Mouse (Mus musculus) forebrain, embryonic 15.5 days (tissue): ENCODE results near the gene Hoga1. TPM values are rescaled to one million over a fixed set of nuclear protein-coding genes. Genes with fewer than 3 reads are reported as not detected.

ENCODE experiments used
- ATAC-seq: fragments of 200-750 bp; cut with Nextera tagmentation; replicated peaks from 2 replicates; pipeline ENCODE4 v1.8.0; 2017; ENCODE audit warnings: mild to moderate bottlenecking, moderate TSS enrichment, moderate library complexity
- H3K27ac ChIP-seq: fragments of 300-500 bp; sonication (generic); replicated peaks from 2 replicates; pipeline ENCODE4 v1.5.1; 2015; ENCODE audit warnings: mild to moderate bottlenecking, inconsistent platforms
- H3K27me3 ChIP-seq: fragments of 300-500 bp; sonication (generic); 2 replicates; pipeline ENCODE4 v1.6.1; 2015; ENCODE audit warnings: inconsistent platforms
- H3K36me3 ChIP-seq: fragments of 300-500 bp; sonication (generic); 2 replicates; pipeline ENCODE4 v1.6.1; 2015; ENCODE audit warnings: mild to moderate bottlenecking, inconsistent platforms
- H3K4me1 ChIP-seq: fragments of 300-500 bp; sonication (generic); 2 replicates; pipeline ENCODE4 v1.6.1; 2015; ENCODE audit warnings: inconsistent platforms
- H3K4me2 ChIP-seq: fragments of 300-500 bp; sonication (generic); replicated peaks from 2 replicates; pipeline ENCODE4 v1.6.1; 2015; ENCODE audit warnings: mild to moderate bottlenecking, inconsistent platforms
- H3K4me3 ChIP-seq: fragments of 300-500 bp; sonication (generic); 2 replicates; pipeline ENCODE4 v1.5.1; 2015; ENCODE audit warnings: mild to moderate bottlenecking, inconsistent platforms
- H3K9ac ChIP-seq: fragments of 300-500 bp; sonication (generic); replicated peaks from 2 replicates; pipeline ENCODE4 v1.6.1; 2015; ENCODE audit warnings: mild to moderate bottlenecking, inconsistent platforms
- H3K9me3 ChIP-seq: fragments of 300-500 bp; sonication (generic); 2 replicates; pipeline ENCODE4 v1.6.1; 2016; ENCODE audit warnings: inconsistent platforms
- WGBS: fragments of 180-500 bp; shearing (Covaris S2); methylation state at CpG from one replicate; pipeline ENCODE4 v1.1.7; 2015; ENCODE audit warnings: mixed read lengths; 5-methylcytosine and 5-hydroxymethylcytosine counted together
- polyA plus RNA-seq: library from polyadenylated mRNA; unstranded; fragments of >200 nt; fragmentation: Nextera tagmentation; extraction: Ambion mirVana; gene quantifications from 2 replicates; pipeline ENCODE4 v1.2.1, GENCODE M21; 2015

Gene Hoga1
- polyA plus RNA-seq, 1 experiment from 2014 or later = 1.2 TPM

GRCm38 (mm10) chr19:42010436-42010835, 35.0 kb upstream of the Hoga1 start:
- 62% methylated on average over 4 of the region's 4 CpGs for WGBS
- no peak overlapping the region for H3K9ac ChIP-seq
- no peaks in the 10 kb centered on the region for H3K4me1 ChIP-seq
- ATAC-seq = no peak
- no peak overlapping the region for H3K27ac ChIP-seq
- no peak overlapping the region for H3K4me2 ChIP-seq
- H3K9me3 ChIP-seq = no peaks in the 10 kb centered on the region
- H3K4me3 ChIP-seq = no peak overlapping the region
- H3K27me3 ChIP-seq = no peaks in the 10 kb centered on the region
- no peaks in the 10 kb centered on the region for H3K36me3 ChIP-seq

GRCm38 (mm10) chr19:42011123-42011522, 34.3 kb upstream of the Hoga1 start:
- H3K27ac ChIP-seq = no peak overlapping the region
- H3K36me3 ChIP-seq = no peaks in the 10 kb centered on the region
- H3K27me3 ChIP-seq = no peaks in the 10 kb centered on the region
- H3K9me3 ChIP-seq = no peaks in the 10 kb centered on the region
- H3K9ac ChIP-seq = no peak overlapping the region
- WGBS = 80% methylated on average over 7 of the region's 7 CpGs
- H3K4me3 ChIP-seq = no peak overlapping the region
- no peaks in the 10 kb centered on the region for H3K4me1 ChIP-seq
- no peak overlapping the region for H3K4me2 ChIP-seq
- no peak for ATAC-seq

- no peak overlapping the region for H3K9ac ChIP-seq
- ATAC-seq = no peak
- H3K4me3 ChIP-seq = no peak overlapping the region
- no peaks in the 10 kb centered on the region for H3K27me3 ChIP-seq
- H3K36me3 ChIP-seq = no peaks in the 10 kb centered on the region
- H3K4me2 ChIP-seq = no peak overlapping the region
- 0 out of 2 replicates have a peak, but pooled peaks cover 9% of the 10 kb centered on the region for H3K4me1 ChIP-seq
- H3K9me3 ChIP-seq = no peaks in the 10 kb centered on the region
- no peak overlapping the region for H3K27ac ChIP-seq
- 85% methylated on average over 3 of the region's 3 CpGs for WGBS
Measured at GRCm38 (mm10) chr19:42014231-42014825, 31.1 kb upstream of the Hoga1 start.

GRCm38 (mm10) chr19:42015001-42015400, 30.4 kb upstream of the Hoga1 start:
- H3K27me3 ChIP-seq = no peaks in the 10 kb centered on the region
- H3K4me3 ChIP-seq = no peak overlapping the region
- 0 out of 2 replicates have a peak, but pooled peaks cover 9% of the 10 kb centered on the region for H3K4me1 ChIP-seq
- H3K9ac ChIP-seq = no peak overlapping the region
- WGBS = 83% methylated on average over 6 of the region's 6 CpGs
- ATAC-seq = no peak
- H3K27ac ChIP-seq = no peak overlapping the region
- no peaks in the 10 kb centered on the region for H3K36me3 ChIP-seq
- no peaks in the 10 kb centered on the region for H3K9me3 ChIP-seq
- no peak overlapping the region for H3K4me2 ChIP-seq

GRCm38 (mm10) chr19:42016251-42016650, 29.2 kb upstream of the Hoga1 start:
- Histone ChIP-seq H3K27me3 (no peaks in the 10 kb centered on the region), H3K4me3 (no peak overlapping the region), H3K36me3 (no peaks in the 10 kb centered on the region), H3K9me3 (no peaks in the 10 kb centered on the region), H3K4me1 (0 out of 2 replicates have a peak, but pooled peaks cover 9% of the 10 kb centered on the region), H3K27ac (no peak overlapping the region; the same call in 1 of the 2 replicates), H3K9ac (no peak overlapping the region), H3K4me2 (no peak overlapping the region)
- WGBS = 70% methylated on average over 4 of the region's 4 CpGs
- ATAC-seq = no peak

GRCm38 (mm10) chr19:42016840-42017239, 28.6 kb upstream of the Hoga1 start:
- H3K4me1 ChIP-seq = 0 out of 2 replicates have a peak, but pooled peaks cover 9% of the 10 kb centered on the region
- H3K9ac ChIP-seq = no peak overlapping the region
- 50% methylated on average over 5 of the region's 5 CpGs for WGBS
- no peaks in the 10 kb centered on the region for H3K27me3 ChIP-seq
- H3K4me2 ChIP-seq = no peak overlapping the region
- H3K9me3 ChIP-seq = no peaks in the 10 kb centered on the region
- H3K4me3 ChIP-seq = no peak overlapping the region
- H3K36me3 ChIP-seq = no peaks in the 10 kb centered on the region
- H3K27ac ChIP-seq = no peak overlapping the region
- no peak for ATAC-seq

- no peak overlapping the region for H3K27ac ChIP-seq
- H3K4me1 ChIP-seq = 0 out of 2 replicates have a peak, but pooled peaks cover 9% of the 10 kb centered on the region
- 79% methylated on average over 8 of the region's 8 CpGs for WGBS
- H3K9ac ChIP-seq = no peak overlapping the region
- H3K4me3 ChIP-seq = no peak overlapping the region
- H3K36me3 ChIP-seq = no peaks in the 10 kb centered on the region
- ATAC-seq = no peak
- H3K4me2 ChIP-seq = no peak overlapping the region
- H3K27me3 ChIP-seq = no peaks in the 10 kb centered on the region
- H3K9me3 ChIP-seq = no peaks in the 10 kb centered on the region
Measured at GRCm38 (mm10) chr19:42017399-42018247, 27.8 kb upstream of the Hoga1 start.

- H3K27me3 ChIP-seq = no peaks in the 10 kb centered on the region
- H3K36me3 ChIP-seq = no peaks in the 10 kb centered on the region
- H3K4me2 ChIP-seq = no peak overlapping the region
- no peak for ATAC-seq
- H3K9ac ChIP-seq = no peak overlapping the region
- H3K9me3 ChIP-seq = no peaks in the 10 kb centered on the region
- 0 out of 2 replicates have a peak, but pooled peaks cover 9% of the 10 kb centered on the region for H3K4me1 ChIP-seq
- H3K4me3 ChIP-seq = no peak overlapping the region
- 32% methylated on average over 4 of the region's 4 CpGs for WGBS
- no peak overlapping the region for H3K27ac ChIP-seq
Measured at GRCm38 (mm10) chr19:42019011-42019522, 26.3 kb upstream of the Hoga1 start.

- WGBS = 77% methylated on average over 10 of the region's 10 CpGs
Measured at GRCm38 (mm10) chr19:42021681-42022541, 23.5 kb upstream of the Hoga1 start.

GRCm38 (mm10) chr19:42022542-42022848, 22.9 kb upstream of the Hoga1 start:
- H3K4me1 ChIP-seq = 0 out of 2 replicates have a peak, but pooled peaks cover 2% of the 10 kb centered on the region

More at GRCm38 (mm10) chr19:42021681-42022541, 23.5 kb upstream of the Hoga1 start:
- 0 out of 2 replicates have a peak, but pooled peaks cover 6% of the 10 kb centered on the region for H3K4me1 ChIP-seq
- H3K27me3 ChIP-seq = no peaks in the 10 kb centered on the region
- H3K4me3 ChIP-seq = no peak overlapping the region
- no peaks in the 10 kb centered on the region for H3K36me3 ChIP-seq
- H3K4me2 ChIP-seq = no peak overlapping the region
- ATAC-seq = no peak
- H3K9me3 ChIP-seq = no peaks in the 10 kb centered on the region
- H3K27ac ChIP-seq = no peak overlapping the region
- H3K9ac ChIP-seq = no peak overlapping the region

GRCm38 (mm10) chr19:42026158-42026557, 19.3 kb upstream of the Hoga1 start:
- H3K9ac ChIP-seq = no peak overlapping the region
- H3K4me1 ChIP-seq = no peaks in the 10 kb centered on the region
- no peaks in the 10 kb centered on the region for H3K27me3 ChIP-seq
- H3K4me3 ChIP-seq = no peak overlapping the region
- no peak overlapping the region for H3K27ac ChIP-seq
- no peak overlapping the region for H3K4me2 ChIP-seq
- H3K9me3 ChIP-seq = no peaks in the 10 kb centered on the region
- 4% methylated on average over 5 of the region's 5 CpGs for WGBS
- no peaks in the 10 kb centered on the region for H3K36me3 ChIP-seq
- no peak; the same call in 1 of the 2 replicates for ATAC-seq

More at GRCm38 (mm10) chr19:42022542-42022848, 22.9 kb upstream of the Hoga1 start:
- Histone ChIP-seq H3K36me3 (no peaks in the 10 kb centered on the region), H3K9me3 (no peaks in the 10 kb centered on the region), H3K4me2 (no peak overlapping the region), H3K4me3 (no peak overlapping the region), H3K27ac (no peak overlapping the region), H3K27me3 (no peaks in the 10 kb centered on the region), H3K9ac (no peak overlapping the region)
- ATAC-seq = no peak
- 77% methylated on average over 2 of the region's 2 CpGs for WGBS
